Mouse (Mus musculus) lung, postnatal 0 days (tissue): Measurements from ENCODE around the gene Best3. TPM values are rescaled to one million over a fixed set of nuclear protein-coding genes. Genes with fewer than 3 reads are reported as not detected.

Source experiments
- ATAC-seq: fragments of 200-750 bp; cut with Nextera tagmentation; 2 replicates; pipeline ENCODE4 v1.8.0; 2017; ENCODE audit warnings: moderate library complexity
- DNase-seq: peaks from one replicate; pipeline ENCODE4 v3.0.0-alpha.2; 2016; ENCODE audit warnings: low spot score
- H3K27ac ChIP-seq: fragments of 300-500 bp; sonication (generic); 2 replicates; pipeline ENCODE4 v1.5.1; 2014; ENCODE audit warnings: antibody characterized with exemption, mild to moderate bottlenecking, low read length, mixed read lengths
- H3K27me3 ChIP-seq: fragments of 300-500 bp; sonication (generic); replicated peaks from 2 replicates; pipeline ENCODE4 v1.6.1; 2014; ENCODE audit warnings: low read length, mixed read lengths; ENCODE audit not compliant: insufficient read depth
- H3K36me3 ChIP-seq: fragments of 300-500 bp; sonication (generic); 2 replicates; pipeline ENCODE4 v1.6.1; 2014; ENCODE audit warnings: low read length, mixed read lengths; ENCODE audit not compliant: insufficient read depth
- H3K4me1 ChIP-seq: fragments of 300-500 bp; sonication (generic); 2 replicates; pipeline ENCODE4 v1.6.1; 2014; ENCODE audit warnings: antibody characterized with exemption, low read depth, low read length, mixed read lengths; ENCODE audit not compliant: insufficient read depth
- H3K4me2 ChIP-seq: fragments of 300-500 bp; sonication (generic); replicated peaks from 2 replicates; pipeline ENCODE4 v1.6.1; 2014; ENCODE audit warnings: low read depth, mild to moderate bottlenecking, low read length, moderate library complexity, mixed read lengths
- H3K4me3 ChIP-seq: fragments of 300-500 bp; sonication (generic); 2 replicates; pipeline ENCODE4 v1.5.1; 2014; ENCODE audit warnings: low read depth, low read length
- H3K9ac ChIP-seq: fragments of 300-500 bp; sonication (generic); replicated peaks from 2 replicates; pipeline ENCODE4 v1.6.1; 2014; ENCODE audit warnings: low read depth, mild to moderate bottlenecking
- H3K9me3 ChIP-seq: fragments of 300-500 bp; sonication (generic); 2 replicates; pipeline ENCODE4 v1.6.1; 2016; ENCODE audit warnings: low read length, mixed read lengths
- CTCF ChIP-seq: IDR thresholded peaks from 2 replicates; pipeline ENCODE4 v1.5.1; 2016; ENCODE audit warnings: antibody characterized with exemption, mild to moderate bottlenecking
- EP300 ChIP-seq: IDR thresholded peaks from 2 replicates; pipeline ENCODE4 v1.6.1; 2016; ENCODE audit warnings: antibody characterized with exemption, mild to moderate bottlenecking, control low read depth
- WGBS: fragments of 180-500 bp; shearing (Covaris S2); extraction: QIAGEN DNeasy Blood & Tissue Kit; methylation state at CpG from one replicate; pipeline ENCODE4 v1.1.7; 2014; 5-methylcytosine and 5-hydroxymethylcytosine counted together
- polyA plus RNA-seq: library from polyadenylated mRNA; unstranded; fragments of >200 nt; fragmentation: Nextera tagmentation; extraction: Ambion mirVana; gene quantifications from 2 replicates; pipeline ENCODE4 v1.2.1, GENCODE M21; 2015

Gene Best3
- polyA plus RNA-seq, 1 experiment from 2014 or later = 0.43 TPM

DNA sequence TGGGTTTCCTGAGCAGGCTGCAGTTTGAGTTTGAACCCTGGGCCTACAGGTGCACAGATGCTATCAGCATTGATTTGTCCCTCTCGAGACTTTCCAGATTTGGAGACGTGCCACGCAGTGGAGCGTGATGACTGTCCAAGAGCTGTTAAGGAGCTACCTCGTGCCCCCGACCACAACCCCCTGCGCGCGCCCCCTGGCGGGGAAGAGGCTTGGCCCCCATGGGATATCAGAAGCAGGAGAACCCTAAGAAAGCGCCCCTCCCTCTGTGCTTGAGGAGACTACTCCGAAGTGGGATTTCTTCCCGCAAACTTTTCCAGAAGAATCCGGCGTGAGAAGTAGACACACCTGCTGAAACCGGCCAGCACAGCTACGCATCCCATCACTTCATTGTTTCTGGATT is 23.3 kb upstream of the Best3 start:
- Histone ChIP-seq H3K9ac (no peak overlapping the region), H3K27me3 (no peaks in the 10 kb centered on the region), H3K9me3 (no peaks in the 10 kb centered on the region), H3K4me2 (no peak overlapping the region), H3K4me1 (no peaks in the 10 kb centered on the region), H3K27ac (no peak overlapping the region), H3K4me3 (no peak overlapping the region), H3K36me3 (no peaks in the 10 kb centered on the region)
- WGBS = 53% methylated on average over 17 of the region's 17 CpGs
- no peak for DNase-seq
- ATAC-seq = no peak
- TF ChIP-seq CTCF = peak; percentile 42
- TF ChIP-seq EP300 = no peak

DNA sequence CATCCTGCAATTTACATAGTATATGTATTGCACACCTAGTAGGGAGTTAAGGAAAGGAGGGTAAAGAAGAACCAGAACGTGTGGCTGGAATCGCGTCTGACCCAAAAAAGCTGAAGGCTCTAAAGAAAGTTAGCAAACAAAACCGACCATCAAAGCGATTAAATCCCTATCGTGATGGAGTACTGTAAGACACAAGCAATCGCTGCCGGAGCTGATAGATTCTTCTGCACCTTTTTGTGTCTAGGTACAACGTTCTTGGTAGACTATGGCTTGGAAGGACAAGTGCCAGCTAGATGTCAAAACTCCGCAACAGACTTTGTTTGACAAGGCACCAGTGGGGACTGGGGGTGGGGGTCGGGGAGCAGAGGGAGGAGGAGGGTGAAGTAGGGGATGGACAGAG is 22.0 kb upstream of the Best3 start:
- Histone ChIP-seq H3K27ac (peak overlapping the region; percentile 6), H3K4me1 (no peaks in the 10 kb centered on the region), H3K9me3 (no peaks in the 10 kb centered on the region), H3K27me3 (no peaks in the 10 kb centered on the region), H3K36me3 (no peaks in the 10 kb centered on the region), H3K9ac (no peak overlapping the region), H3K4me3 (no peak overlapping the region), H3K4me2 (0 out of 2 replicates have a peak overlapping the region, but pooled peaks have one; percentile 17)
- ATAC-seq (no peak), DNase-seq (no peak)
- TF ChIP-seq CTCF (no peak), EP300 (no peak)
- 47% methylated on average over 11 of the region's 11 CpGs for WGBS

DNA sequence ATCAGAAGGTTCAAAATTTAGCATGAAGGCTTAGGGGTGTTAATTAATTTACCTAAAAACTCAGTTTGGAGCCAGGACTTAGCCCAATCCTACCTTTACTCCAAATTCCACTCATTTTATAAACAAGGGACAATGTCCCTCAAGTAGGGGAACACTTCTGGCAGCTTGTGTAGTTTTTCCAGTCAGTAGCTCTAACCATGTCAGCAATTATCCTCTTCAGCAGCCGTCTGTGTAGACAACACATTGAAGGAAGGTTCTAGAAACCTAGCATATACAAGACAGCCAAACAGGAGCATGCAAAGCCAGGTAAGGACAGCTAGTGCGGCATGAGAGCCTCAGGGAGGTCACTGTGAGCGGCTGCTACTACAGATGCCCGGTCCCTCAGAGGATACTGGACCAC is 21.5 kb upstream of the Best3 start:
- Histone ChIP-seq H3K4me3 (no peak overlapping the region), H3K36me3 (no peaks in the 10 kb centered on the region), H3K4me1 (no peaks in the 10 kb centered on the region), H3K27ac (peak overlapping the region; percentile 6), H3K9me3 (no peaks in the 10 kb centered on the region), H3K9ac (no peak overlapping the region), H3K4me2 (no peak overlapping the region), H3K27me3 (no peaks in the 10 kb centered on the region)
- DNase-seq (no peak), ATAC-seq (no peak)
- 69% methylated on average over 4 of the region's 4 CpGs for WGBS
- no peak for TF ChIP-seq CTCF
- TF ChIP-seq EP300 = no peak

DNA sequence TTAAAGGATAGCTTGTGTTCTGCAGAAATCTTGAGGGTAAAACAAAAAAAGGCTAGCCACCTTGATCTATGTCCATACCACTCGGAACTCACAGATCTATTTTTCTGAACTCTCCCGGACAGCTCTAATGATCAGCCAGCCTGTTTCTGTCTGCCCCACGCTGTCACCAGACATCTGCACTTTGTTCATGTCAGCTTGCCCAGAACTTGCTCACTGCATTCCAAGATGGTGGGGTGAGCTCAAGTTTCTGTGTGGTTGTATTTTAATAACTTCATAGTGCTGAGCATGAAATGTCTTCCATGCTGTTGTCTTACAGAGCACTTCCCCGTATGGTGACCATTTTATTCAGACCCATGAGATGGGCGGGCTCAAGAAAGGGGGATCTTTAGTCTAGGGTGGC is 20.8 kb upstream of the Best3 start:
- Histone ChIP-seq H3K4me1 (no peaks in the 10 kb centered on the region), H3K4me3 (no peak overlapping the region), H3K4me2 (no peak overlapping the region), H3K9me3 (no peaks in the 10 kb centered on the region), H3K27me3 (no peaks in the 10 kb centered on the region), H3K27ac (peak overlapping the region; percentile 74), H3K9ac (no peak overlapping the region), H3K36me3 (no peaks in the 10 kb centered on the region)
- TF ChIP-seq EP300 (peak; percentile 87), CTCF (no peak)
- 51% methylated on average over 5 of the region's 5 CpGs for WGBS
- ATAC-seq (peak; percentile 94), DNase-seq (peak; percentile 82)

DNA sequence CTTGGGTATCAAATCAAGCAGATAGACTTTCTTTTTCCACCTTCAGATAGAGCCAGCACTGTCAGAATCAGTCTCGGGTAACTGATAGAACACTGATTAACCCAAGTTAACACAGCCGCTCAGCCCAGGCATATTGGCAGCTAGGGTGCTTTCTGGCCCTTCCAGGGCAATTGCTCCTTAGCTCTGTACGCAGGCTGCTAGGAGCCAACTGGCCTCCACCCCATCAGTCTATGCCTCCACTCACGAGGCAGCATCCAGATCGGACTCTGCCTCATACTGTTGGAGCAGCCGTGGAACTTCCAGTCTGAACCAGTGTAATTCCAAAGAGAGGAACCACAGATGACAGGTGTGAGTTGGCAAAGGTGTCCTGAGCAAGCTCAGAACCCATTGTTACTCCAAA is 20.0 kb upstream of the Best3 start:
- no peaks in the 10 kb centered on the region for H3K27me3 ChIP-seq
- peak overlapping the region; percentile 74 for H3K27ac ChIP-seq
- no peak overlapping the region for H3K4me3 ChIP-seq
- H3K9me3 ChIP-seq = no peaks in the 10 kb centered on the region
- DNase-seq (no peak), ATAC-seq (no peak)
- H3K9ac ChIP-seq = no peak overlapping the region
- no peaks in the 10 kb centered on the region for H3K4me1 ChIP-seq
- no peak for TF ChIP-seq EP300
- no peak for TF ChIP-seq CTCF
- no peak overlapping the region for H3K4me2 ChIP-seq
- 61% methylated on average over 6 of the region's 6 CpGs for WGBS
- no peaks in the 10 kb centered on the region for H3K36me3 ChIP-seq

DNA sequence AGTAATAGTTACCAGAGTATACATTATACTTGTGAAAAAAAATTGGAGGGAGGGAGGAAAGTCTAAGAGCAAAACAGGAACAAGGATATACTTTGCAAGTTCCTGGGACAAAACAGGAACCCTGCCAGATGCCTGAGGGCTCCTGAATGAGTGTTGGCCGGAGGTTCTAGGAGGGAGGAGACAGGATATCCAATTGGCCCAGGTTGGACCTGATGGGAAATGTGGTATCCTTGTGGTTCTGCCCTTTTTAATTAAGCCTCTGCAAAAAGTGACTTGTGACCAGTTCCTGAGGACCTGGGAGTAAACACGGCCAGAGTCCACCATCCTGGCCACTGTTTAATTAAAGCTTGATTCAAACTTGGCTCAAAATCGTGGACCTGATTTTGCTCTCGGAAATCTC is 17.4 kb upstream of the Best3 start:
- H3K27me3 ChIP-seq = no peaks in the 10 kb centered on the region
- no peak overlapping the region for H3K9ac ChIP-seq
- H3K27ac ChIP-seq = no peak overlapping the region
- H3K4me3 ChIP-seq = no peak overlapping the region
- no peaks in the 10 kb centered on the region for H3K4me1 ChIP-seq
- DNase-seq (no peak), ATAC-seq (no peak)
- 65% methylated on average over 4 of the region's 4 CpGs for WGBS
- no peak overlapping the region for H3K4me2 ChIP-seq
- no peaks in the 10 kb centered on the region for H3K9me3 ChIP-seq
- TF ChIP-seq CTCF = no peak
- TF ChIP-seq EP300 = no peak
- H3K36me3 ChIP-seq = no peaks in the 10 kb centered on the region

DNA sequence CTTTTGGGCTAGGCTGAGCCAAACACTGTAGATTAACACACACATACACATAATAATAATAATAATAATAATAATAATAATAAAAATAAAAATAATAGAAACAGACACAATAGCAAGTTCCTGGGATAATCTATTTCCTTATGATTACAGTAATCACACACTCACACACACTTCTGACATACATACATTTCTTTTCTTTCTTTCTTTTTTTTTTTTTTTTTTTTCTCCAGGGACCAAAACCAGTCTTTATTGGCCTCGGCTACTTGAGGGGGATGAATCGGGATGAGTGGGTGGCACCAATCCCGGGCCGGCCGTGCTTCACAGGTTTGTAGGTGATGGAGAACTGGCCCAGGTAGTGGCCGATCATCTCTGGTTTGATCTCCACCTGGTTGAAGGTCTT is 13.6 kb upstream of the Best3 start, which contains the start of gene Gm10271:
Gene Gm10271, minus strand, starts transcription at position 101 of the 400 bp plus-strand sequence.
- H3K36me3 ChIP-seq = no peaks in the 10 kb centered on the region

More for the DNA sequence above, 13.6 kb upstream of the Best3 start, which contains the start of gene Gm10271:
- H3K4me1 ChIP-seq = no peaks in the 10 kb centered on the region
- H3K27me3 ChIP-seq = no peaks in the 10 kb centered on the region
- TF ChIP-seq EP300 (no peak), CTCF (no peak)
- no peak within 1 kb of the TSS for H3K9ac ChIP-seq
- DNase-seq (no peak), ATAC-seq (no peak)
- 96% methylated on average over 6 of the region's 6 CpGs for WGBS
- no peak within 1 kb of the TSS for H3K27ac ChIP-seq
- no peak within 1 kb of the TSS for H3K4me2 ChIP-seq
- no peaks in the 10 kb centered on the region for H3K9me3 ChIP-seq
- H3K4me3 ChIP-seq = no peak within 1 kb of the TSS
